Mouse (Mus musculus) left cerebral cortex, postnatal 4 days (tissue): Measurements from ENCODE around the gene Ankrd39. TPM values are rescaled to one million over a fixed set of nuclear protein-coding genes. Genes with fewer than 3 reads are reported as not detected.

ENCODE experiments used
- DNase-seq: peaks from one replicate; pipeline ENCODE4 v3.0.0-alpha.2; 2022
- intact Hi-C: fragments of 180-260 bp; cut with DNase I; formaldehyde crosslinking; loops from one replicate; pipeline ENCODE4 v1.15.1; 2025
- total RNA-seq, 2 experiments: library from RNA; stranded (reverse); gene quantifications; 2 replicates each; pipeline ENCODE4 v1.2.3; 2021

The Ankrd39 gene
- total RNA-seq = 10 to 100 TPM; 13.4 to 15.1 TPM

- intact Hi-C loops = loop anchor here (5.0 kb wide), 1 partner anchor 145 kb away; the partner anchor contains the start of gene Cox5b
- DNase-seq = peak; percentile 99
These were observed at the start of gene Ankrd39 for GRCm38 (mm10) chr1:36546888-36547471. Gene Ankrd39, minus strand, starts transcription at chr1:36547445.

GRCm38 (mm10) chr1:36596114-36596513 lies 48.9 kb upstream of the Ankrd39 start:
- intact Hi-C loops = no loop called here
- peak; percentile 88 for DNase-seq

GRCm38 (mm10) chr1:36595167-36595931 lies 48.1 kb upstream of the Ankrd39 start:
- no peak for DNase-seq
- intact Hi-C loops = no loop called here

GRCm38 (mm10) chr1:36593099-36593498 lies 45.9 kb upstream of the Ankrd39 start:
- intact Hi-C loops = no loop called here
- no peak for DNase-seq

DNA sequence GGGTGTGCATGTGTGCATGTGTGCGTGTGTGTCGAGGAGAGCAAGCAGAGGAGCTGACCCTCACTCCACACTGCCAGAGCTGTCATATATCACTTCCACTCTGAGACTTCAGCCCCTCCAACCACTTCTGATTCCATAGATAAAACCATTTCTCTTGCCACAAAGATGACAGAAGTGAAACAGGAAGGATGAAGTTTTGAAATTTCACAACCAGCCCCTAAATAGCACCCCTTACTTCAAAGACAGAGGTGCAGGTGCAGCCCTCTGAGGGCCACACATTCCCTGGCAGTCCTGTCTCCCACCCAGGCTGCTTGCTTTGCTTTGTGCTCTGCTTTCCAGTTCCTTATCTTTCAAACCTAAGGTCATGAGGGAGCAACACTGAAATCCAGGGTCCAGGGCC lies 44.2 kb upstream of the Ankrd39 start:
- DNase-seq = no peak
- intact Hi-C loops = no loop called here

- DNase-seq = no peak
- intact Hi-C loops = no loop called here
These were observed 43.4 kb upstream of the Ankrd39 start for GRCm38 (mm10) chr1:36590664-36591063.

- DNase-seq = peak; percentile 51
- intact Hi-C loops = no loop called here
These were observed 42.2 kb upstream of the Ankrd39 start for GRCm38 (mm10) chr1:36589486-36589885.

DNA sequence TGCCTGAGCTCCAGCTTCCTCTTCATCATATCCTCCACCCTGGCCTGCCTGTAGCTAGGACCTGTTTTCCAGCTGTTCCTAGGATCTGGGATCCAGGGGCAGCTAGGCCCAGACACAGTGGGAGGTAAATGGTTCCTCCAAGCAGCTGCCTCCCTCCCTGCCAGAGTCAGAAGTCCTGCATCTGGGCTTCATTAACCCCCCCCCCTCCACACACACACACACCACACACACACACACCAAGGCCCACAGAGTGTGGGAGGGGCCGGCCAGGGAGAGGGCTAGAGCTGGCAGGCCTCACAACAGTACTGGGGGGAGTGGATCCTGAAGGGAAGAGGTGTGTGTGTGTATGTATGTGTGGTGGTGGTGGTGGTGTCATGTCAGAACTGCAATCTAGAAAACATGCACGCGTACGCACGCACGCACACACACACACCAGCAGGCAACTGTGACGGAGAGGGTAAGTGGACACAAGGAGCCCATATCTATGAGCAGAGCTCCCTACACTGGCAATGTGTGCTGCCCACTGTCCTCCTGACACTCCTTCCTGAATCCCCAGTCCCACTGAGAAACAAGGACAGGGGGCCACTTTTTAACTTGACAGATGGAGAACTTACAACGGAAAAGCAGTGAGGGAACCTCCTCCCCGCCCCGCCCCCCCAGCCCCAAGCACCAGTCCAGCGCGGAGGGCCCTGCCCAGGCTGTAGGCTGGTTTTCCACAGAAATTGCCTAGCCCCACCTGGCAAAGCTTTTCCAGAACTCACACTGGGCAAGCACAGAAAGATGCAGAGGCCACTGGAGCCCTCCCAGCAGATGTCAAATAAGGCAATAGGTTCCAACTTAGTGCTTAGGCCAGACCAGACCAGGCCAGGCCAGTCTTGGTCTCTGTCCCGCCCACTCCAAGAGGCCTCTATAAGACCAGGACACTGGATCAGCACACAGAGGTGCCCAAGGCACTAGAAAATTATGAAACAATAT lies 41.5 kb upstream of the Ankrd39 start:
- intact Hi-C loops = no loop called here
- peak; percentile 39 for DNase-seq

GRCm38 (mm10) chr1:36587860-36588259 lies 40.6 kb upstream of the Ankrd39 start:
- intact Hi-C loops = no loop called here
- no peak for DNase-seq

DNA sequence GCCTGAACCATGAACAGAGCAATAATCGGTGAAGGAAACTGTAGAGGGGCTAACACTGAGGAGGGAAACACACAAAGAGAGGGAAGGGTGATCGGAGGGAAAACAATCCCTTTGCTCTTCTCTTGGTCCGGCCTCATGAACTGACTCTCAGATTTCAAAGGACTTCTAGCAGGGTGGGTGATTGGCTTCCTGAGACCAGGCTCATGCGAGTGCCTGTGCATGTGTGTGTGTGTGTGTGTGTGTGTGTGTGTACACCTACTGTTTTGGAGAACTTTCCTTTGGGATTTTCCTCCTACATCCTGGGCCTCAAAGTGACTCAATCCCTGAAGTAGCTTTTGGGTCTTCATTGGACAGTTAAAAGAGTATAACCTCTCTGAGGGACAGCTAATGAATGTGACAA lies 39.0 kb upstream of the Ankrd39 start:
- intact Hi-C loops = no loop called here
- DNase-seq = no peak

- intact Hi-C loops = no loop called here
- no peak for DNase-seq
These were observed 36.3 kb upstream of the Ankrd39 start for GRCm38 (mm10) chr1:36583408-36584116.

GRCm38 (mm10) chr1:36582211-36582610 lies 35.0 kb upstream of the Ankrd39 start:
- DNase-seq = no peak

GRCm38 (mm10) chr1:36581260-36581659 lies 34.0 kb upstream of the Ankrd39 start:
- intact Hi-C loops = no loop called here
- no peak for DNase-seq

More at GRCm38 (mm10) chr1:36582211-36582610, 35.0 kb upstream of the Ankrd39 start:
- intact Hi-C loops = no loop called here

DNA sequence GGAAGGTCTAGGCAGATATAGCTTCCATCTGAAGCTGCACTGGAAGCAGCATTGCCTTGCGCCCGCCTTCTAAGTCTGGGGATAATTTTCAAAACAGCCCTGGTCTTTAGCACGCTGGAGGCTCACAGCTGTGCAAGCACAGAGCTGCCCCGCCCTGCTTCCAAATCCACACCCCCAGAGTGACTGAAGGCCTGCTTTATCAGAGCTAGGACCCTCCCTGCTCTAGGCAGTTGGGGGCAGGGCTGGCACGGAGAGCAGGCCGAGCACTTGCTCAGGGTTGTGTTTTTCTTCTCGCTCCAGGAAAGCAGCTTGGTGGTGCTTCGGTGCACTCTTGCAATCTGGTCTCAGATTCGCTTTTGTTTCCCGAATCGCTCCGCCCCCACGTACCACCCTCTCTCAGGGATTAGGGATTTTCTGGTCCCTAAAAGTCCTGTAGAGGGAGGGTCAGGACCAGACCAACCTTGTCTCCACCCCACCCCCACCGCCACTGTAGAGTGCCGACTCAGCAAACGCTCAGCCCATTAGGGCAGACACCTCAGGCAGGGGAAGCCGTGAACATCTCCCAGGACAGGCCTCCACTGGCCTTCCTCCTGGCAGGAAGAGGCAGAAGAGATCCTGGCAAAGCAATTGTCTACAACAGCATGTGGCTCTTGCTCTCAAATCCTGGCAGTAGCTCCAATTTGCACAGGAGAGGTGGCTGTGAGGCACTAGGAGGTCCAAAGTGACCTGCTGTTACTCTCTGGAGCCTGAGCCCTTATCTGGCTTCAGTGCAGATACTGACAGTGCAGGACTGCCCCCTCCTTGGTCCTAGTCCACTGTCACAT lies 33.4 kb upstream of the Ankrd39 start:
- peak; percentile 59 for DNase-seq
- intact Hi-C loops = no loop called here

- DNase-seq = peak; percentile 68
- intact Hi-C loops = no loop called here
These were observed 32.7 kb upstream of the Ankrd39 start for GRCm38 (mm10) chr1:36579974-36580383.

GRCm38 (mm10) chr1:36576991-36577675 lies 29.9 kb upstream of the Ankrd39 start:
- intact Hi-C loops = no loop called here
- no peak for DNase-seq

GRCm38 (mm10) chr1:36575347-36575746 lies 28.1 kb upstream of the Ankrd39 start:
- DNase-seq = no peak
- intact Hi-C loops = no loop called here

- DNase-seq = no peak
- intact Hi-C loops = no loop called here
These were observed 27.1 kb upstream of the Ankrd39 start for GRCm38 (mm10) chr1:36574196-36574955.
